21 mouse cellular contexts compared by ENCODE assay signal in the genomic region with DNA sequence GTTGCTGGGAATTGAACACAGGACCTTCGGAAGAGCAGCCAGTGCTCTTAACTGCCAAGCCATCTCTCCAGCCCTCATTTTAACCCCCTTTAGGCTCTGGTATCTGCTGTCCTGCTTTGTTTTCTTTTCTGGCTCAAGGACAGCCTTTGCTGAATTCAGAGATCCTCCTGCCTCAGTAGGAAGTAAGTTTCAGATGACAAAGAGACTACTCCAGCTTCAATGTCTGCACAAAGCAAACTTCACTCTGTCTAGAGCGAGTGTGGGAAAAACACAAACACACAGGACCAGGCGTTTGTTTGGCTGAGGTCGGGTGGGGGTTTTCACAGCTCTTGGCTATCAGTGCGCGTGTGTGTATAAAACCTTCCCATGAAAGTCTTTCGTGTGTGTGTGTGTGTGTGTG.
"Had no signal": no experiment of that assay in that cellular context is flagged by ENCODE, and none has a peak within 500 bp of the region (broad histone marks: within the 10 kb centered on the region; RNA-seq: fewer than 3 reads in every experiment).

No protein-coding gene starts in this region.

- ATAC-seq: inflammation-experienced regulatory T-cells, adult 6 months; intestine, embryonic 15.5 days; intestine, postnatal 0 days had no signal

- H3K4me3 ChIP-seq: left cerebral cortex, adult 2 months had no signal

- H3K9me3 ChIP-seq: heart, embryonic 13.5 days; heart, embryonic 15.5 days; intestine, embryonic 15.5 days; kidney, embryonic 15.5 days; limb, embryonic 10.5 days; limb, embryonic 12.5 days; liver, embryonic 13.5 days had no signal

- H3K27me3 ChIP-seq: heart, embryonic 15.5 days; intestine, embryonic 15.5 days; kidney, embryonic 15.5 days had no signal

- H3K27ac ChIP-seq: heart, embryonic 13.5 days; heart, embryonic 15.5 days; hindbrain, embryonic 14.5 days; intestine, embryonic 15.5 days; kidney, postnatal 0 days; left cerebral cortex, adult 2 months; limb, embryonic 10.5 days; limb, embryonic 12.5 days; liver, embryonic 13.5 days had no signal

- DNase-seq: gastrocnemius, postnatal 14 days; gastrocnemius, postnatal 36 days; heart, adult 2 months; heart, postnatal 14 days; heart, postnatal 36 days; kidney, adult 18-20 months; kidney, adult 8-10 months; kidney, postnatal 14 days; kidney, postnatal 36 days; liver, embryonic 13.5 days had no signal

- H3K36me3 ChIP-seq: heart, embryonic 13.5 days; heart, embryonic 15.5 days; intestine, embryonic 15.5 days; kidney, embryonic 15.5 days; limb, embryonic 12.5 days; liver, embryonic 13.5 days had no signal
